Mouse (Mus musculus) 416B (cell line): Measurements from ENCODE around the gene Shisa5.

Experiments used
- DNase-seq: peaks from one replicate; pipeline ENCODE4 v3.0.0; 2011; ENCODE audit warnings: low read depth

Gene Shisa5

DNA sequence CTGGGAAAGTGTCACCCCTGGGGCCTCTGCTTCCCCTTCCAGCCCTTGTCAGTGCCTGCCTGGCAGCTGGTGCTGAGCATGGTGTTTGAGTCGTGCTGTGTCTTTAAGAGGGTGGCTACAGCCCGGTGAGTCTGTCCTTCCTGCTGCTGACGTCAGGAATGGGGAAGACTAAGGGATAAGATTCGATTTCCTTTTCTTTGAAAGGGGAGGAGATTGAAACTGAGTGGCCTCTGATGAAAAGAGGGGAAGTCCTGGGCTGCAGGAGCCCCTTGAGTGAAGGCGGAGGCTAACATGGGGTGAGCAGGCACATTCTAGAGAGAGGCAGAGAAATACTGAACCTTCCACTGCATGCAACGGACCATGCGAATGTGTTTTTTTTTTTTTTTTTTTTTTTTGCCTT, 16.3 kb downstream of the Shisa5 start:
- peak; percentile 95 for DNase-seq

DNA sequence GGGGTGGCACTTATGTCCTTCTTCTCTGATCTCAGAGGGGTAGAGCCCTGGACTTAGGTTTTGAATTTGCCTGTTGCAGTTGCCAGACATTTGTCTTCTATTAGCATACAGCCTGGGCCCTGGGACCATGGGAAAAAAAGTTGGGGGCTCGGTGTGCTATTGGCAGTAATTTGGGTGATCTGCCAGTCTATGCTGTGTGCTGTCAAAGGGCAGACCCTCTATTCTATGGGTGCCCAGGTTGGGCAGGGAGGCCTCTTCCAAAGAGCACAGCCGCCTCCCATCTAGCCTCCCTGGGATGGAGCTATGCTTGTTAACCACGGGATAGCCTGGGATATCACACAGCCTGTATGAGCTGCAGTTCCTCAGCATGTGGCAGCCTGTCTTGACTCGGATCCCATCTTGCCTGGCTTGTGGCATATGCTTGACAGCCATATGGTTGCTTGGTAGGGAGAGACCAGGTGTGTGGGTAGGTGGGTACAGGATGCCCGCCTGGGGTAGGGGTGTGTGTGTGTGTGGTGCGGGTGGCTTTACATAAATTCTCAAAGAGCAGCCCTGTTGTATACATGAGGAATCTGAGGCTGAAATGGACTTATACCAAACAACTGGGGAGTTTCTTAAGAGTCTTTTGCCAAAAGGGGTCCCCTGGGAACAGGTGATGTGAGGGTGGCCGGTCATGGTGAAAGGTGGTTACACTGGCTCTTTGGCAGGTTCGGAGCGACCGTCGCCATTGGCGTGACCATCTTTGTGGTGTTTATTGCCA, 17.1 kb downstream of the Shisa5 start:
- no peak for DNase-seq

DNA sequence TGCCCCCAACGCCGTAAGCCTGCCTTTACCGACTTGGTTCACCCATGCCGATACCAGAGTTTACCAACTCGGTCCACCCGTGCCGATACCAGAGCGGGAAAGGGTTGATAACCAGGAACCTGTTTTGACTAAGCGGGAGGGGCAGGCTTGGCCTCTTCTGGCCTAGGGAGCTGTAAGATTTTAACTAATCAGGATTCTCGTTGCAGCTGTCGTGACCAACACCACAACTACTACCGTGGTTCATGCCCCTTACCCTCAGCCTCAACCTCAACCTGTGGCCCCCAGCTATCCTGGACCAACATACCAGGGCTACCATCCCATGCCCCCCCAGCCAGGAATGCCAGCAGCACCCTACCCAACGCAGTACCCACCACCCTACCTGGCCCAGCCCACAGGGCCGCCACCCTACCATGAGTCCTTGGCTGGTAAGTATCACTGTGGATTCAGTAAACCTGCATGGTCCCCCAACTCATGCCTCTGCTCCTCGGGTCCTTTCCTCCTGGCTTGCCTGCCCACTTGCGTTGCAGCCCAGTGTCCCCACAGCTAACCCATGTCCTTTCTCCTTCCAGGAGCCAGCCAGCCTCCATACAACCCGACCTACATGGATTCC, 17.8 kb downstream of the Shisa5 start:
- DNase-seq = no peak

DNA sequence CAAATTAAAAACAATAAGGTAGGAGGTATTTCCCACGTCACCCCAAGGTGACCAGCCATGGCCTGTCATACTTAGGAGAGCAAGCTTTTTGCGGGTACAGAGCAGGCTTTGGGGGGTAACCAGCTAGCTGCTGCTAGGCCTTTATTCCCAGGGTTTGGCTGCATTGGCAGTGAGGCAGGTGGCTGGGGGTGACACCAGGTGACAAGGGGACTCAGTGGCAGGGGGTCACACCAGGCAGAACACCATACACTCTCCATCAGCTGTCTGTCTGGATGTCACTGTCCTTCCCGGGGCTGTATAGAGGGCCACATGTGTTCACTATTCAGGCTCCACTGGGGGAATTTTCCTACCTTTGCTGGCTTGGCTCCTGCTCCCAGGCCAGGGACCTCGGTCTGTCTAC, 18.6 kb downstream of the Shisa5 start:
- DNase-seq = no peak

DNA sequence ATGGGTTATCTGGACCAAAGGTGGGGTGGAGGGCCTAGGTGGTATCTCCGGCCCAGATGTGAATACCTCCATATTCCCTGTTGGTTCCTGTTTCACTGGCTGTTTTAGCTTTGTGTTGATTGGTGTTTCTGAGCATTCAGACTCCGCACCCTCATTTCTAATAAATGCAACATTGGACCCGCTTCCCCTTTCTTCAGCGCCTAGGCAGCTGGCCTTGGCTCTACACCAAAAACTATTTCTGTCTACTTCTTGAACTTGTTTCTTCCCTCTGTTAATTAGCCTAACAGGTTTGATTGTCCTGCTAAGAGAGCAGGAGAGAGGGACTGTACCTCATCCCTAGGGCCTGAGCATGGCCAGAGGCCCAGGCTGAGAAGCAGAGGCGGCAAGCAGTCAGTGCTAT, 19.2 kb downstream of the Shisa5 start:
- DNase-seq = no peak

DNA sequence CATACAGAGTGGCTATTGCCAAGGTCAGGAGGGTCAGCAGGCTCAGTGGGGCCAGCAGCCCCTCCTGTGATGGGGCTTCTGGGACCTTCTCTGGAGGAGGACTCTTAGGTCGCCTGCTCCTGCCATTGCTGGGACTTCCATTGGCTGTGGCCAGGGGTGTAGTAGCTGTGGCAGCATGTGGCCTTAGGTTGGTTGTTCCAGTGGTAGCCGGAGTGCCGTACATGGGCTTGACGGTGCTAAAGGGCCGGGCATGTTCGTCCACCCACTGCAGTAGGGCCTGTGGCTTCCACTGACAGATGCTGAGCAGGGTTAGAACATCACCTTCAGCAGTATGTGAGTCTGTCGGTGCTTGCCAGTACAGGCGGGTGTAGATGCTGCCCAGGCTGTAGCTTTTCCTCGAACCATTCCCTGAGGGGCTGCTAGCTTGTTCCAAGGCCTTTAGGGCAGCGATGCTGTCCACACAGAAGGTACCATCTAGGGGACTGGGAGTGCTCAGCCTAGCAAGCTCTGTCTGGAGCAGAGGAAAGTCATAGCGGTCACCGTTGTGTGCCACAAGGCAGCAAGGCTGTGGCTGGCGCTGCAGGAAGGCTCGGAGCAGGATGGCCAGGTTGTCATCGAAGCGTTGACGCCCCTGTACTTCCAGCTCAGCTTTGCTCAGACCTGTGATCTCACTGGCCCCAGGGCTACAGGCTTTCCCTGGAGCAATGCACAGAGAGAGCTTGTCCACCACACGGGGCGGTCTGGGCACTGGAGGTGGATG, 19.8 kb downstream of the Shisa5 start:
- no peak for DNase-seq

DNA sequence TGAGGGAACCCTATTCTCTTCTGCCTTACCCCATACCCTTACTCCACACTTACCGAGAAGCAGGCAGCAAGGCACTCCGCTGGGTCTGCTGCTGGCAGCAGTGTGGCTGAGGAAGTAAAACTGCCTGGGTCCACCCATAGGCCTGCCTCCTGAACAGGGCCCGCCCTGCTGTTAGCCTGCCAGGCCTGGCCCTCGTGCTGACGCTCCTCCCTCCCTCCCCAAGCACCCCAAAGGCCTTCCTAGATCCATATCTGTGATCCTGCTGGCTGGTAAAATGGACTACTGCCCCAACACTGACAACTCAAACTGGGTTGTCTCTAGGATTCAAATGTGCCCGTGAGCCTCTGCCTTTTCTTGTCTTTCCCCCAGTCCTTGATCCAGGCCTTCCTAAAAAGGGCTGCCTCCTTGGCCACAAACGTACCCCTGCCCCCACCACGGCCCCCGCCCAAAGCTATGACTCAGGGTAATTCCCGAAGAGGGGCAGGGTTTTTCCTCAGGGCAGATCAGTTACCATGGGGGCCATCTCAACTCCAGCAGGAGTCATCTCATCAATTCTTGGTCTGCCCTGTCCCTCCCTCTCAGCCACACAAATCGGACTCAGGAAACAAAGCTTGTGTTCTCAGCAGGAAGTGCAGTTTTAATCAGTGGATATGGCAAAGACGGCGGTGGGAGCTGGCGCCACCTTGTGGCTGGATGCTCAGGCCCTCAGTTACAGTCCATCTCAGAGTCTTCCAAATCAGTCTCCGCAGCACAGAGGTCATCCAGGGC, 21.0 kb downstream of the Shisa5 start, which contains the start of gene Trex1:
Gene Trex1, minus strand, starts transcription at position 599 of the 768 bp plus-strand sequence.
- peak; percentile 92 for DNase-seq

DNA sequence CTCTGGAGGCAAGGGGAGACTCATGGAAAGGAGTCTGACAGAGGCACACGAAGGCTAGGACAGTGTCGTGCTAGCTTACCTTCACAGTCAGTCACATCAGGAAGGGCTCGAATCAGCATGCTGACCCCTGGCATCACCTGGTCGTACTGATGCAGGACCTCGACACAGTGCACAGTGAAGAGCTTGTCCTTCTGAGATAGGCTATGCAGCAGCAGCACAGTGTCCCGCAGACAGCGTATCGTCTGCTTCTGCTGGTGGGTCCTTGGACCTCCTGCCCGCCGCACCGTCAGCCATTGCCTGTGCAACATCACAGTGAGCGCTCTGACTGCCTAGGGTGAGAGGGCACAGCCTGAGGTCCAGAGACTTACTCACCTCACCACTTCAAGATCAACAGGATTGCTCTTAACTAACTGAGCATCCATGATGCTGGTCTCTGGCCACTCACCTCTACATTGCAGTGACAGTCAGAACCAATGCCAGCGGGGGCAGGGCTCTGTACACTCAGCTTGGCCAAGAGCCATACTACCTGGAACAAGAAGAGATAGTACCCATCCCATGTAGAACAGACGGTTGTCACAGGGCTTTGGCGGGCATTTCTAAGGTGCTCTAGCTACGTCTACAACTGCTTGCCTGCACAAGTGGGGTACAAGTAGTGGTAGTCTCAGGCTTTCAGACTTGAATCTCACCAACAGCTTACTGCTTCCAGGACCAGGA, 22.0 kb downstream of the Shisa5 start:
- no peak for DNase-seq

DNA sequence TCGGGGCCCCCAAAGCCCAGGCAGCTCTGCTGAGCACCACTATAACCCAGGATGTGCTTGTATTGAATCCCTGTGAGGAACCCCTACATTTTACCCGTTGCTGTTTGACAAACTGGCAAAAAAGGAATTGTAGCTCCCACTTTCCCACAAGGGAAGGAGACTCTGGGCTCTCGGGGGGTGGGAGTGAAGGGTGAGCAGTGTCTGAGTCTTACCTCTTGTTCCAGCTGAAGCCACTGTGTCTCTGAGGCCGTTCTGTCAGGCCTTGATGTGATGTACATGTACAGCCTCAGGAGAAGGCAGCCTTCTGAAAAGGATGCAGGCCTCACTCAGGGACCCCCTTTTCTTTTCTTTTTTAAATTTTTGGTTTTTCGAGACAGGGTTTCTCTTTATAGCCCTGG, 22.5 kb downstream of the Shisa5 start:
- no peak for DNase-seq

DNA sequence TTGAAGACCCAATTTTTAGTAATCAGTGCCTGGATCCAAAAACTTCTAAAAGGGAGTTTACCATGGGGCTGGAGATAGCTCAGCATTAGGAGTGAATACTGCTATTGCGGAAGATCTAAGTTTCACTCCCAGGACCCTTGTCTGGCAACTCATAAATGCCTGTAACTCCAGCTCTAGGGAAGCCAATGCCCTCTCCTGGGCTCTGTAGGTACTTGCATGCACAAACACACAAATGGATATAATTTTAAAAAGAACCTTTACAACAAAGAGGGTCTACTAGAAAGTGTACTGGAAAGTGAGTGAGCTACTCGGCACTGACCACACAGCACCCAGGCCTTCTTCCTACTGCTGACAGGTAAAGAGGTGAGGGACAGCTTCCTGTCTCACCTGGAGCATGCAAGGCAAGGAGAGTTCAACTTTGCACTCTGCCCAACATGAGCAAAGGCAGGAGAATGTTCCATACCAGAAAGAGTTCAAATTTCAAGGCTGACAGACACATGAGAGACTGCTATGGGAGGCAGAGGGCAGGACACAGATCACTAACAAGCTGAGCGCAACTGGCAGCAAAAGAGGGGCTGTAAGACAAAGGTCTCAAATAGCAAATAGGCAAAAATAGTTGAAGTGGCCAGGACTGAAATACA, 29.9 kb downstream of the Shisa5 start:
- DNase-seq = no peak

DNA sequence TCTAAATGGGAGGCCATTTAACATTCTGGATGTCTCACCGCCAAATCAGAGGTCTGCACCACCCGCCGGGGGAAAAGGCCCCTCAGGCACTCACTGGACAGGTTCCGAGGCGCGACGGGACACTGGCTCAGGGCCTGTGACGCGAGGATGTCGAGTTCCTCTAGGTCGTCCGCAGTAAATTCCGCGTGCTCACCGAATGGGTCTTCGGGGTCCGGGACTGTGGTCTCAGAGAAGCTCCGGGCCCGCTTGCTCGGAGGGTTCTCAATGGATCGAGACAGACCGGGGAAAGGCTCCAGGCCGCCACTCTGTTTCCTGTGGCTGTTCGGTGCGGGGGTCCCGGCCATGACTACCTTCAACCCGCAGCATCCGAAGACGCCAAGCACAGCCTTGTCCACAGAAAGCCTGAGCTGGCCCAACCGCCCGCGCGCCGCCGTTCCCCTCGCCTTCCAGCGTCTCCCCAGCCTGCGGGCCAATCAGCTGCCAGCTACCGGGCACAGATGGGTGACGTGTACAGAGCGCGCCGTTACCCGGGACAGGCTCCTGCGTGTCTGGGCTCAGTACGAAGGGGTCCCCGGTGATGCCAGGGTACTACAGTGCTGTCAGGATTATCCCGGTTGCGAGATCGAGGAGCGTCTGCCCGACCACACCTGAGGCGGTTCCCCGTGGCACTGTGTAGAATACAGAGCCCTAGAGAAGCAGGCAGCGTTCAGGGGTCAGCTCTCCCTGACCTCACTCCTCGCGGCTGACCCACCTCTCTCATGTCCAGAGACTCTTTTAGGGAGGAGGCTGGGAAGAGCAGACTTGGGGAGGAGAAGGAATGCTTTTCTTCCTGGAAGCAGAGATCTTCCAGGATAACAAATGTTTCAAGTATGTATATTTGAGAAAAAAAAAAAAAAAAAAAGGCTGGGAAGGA, 35.6 kb downstream of the Shisa5 start, which contains the start of gene Atrip:
Gene Atrip, minus strand, starts transcription at position 464 of the 913 bp plus-strand sequence.
- peak; percentile 86 for DNase-seq

DNA sequence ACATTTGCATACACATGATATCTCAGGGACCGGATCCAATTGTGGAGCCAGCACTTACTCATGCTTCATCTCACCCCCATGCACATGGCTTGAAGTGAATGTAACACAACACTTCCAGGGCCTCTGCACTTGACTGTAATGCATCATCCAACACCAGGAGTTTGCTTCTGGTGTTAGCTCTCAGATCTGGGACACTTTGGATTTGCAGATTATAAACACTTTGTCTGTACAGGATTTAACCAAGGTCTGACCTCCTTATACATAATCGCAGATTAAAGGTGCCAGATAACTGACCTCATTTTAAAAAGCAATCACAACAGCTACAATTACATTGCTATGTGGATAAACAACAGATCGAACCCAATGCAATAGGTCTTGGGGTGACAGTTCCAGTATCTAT, 42.2 kb downstream of the Shisa5 start:
- DNase-seq = no peak

DNA sequence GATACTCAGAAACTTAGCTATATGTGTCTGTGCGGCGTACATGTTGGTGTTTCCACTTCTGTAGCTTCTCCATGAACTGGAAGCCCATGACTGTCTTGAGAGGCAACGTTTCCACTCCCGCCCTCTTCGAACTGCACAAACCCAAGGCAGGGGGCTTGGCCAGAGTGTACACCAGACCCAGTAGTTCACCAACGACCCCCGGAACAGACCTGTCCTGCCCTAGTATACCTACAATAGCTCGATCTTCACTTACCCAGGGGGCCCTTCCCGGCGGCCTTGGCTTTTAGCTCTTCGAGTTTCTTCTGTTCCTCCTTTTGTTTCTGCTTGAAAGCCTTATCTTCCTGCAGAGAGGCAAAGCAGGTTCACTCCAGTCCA, 43.4 kb downstream of the Shisa5 start:
- DNase-seq = no peak

DNA sequence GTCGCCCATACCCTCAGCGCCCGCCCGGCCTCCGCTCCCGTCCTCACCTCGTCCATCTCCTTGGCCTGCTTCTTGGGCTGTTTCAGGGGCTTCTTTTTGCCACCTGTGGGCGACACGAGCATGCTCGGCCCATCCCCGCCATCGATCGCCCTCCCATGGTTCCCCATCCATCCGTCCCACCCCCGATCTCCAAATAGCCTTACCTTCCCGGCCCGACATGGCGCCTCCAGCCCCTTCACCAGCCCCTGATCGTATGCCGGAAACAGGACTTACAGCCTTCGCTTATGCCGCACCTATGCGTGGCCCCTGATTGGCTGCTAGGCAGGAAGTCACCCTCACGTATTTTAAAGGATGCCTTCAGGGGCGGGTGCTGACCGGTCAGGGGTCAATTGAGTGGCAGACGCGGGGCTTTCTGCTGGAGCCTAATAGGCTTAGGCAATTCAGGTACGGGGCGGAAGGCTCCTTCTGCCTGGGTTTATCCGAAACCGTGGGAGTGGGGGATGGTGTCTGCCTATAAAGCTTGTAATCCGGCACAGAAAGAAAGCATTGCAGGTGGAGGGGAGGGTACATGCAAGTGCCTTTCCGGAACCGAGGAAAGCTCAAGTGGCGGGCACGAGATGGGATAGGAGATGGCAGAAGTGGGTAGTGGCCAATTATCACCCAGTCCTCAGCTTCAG, 43.9 kb downstream of the Shisa5 start, which contains the start of the genes Ccdc51 and Tma7:
Gene Ccdc51, plus strand, starts transcription at position 370 of the 677 bp plus-strand sequence.
Gene Tma7, minus strand, starts transcription at position 464 of the 677 bp plus-strand sequence.
- DNase-seq = peak; percentile 96

DNA sequence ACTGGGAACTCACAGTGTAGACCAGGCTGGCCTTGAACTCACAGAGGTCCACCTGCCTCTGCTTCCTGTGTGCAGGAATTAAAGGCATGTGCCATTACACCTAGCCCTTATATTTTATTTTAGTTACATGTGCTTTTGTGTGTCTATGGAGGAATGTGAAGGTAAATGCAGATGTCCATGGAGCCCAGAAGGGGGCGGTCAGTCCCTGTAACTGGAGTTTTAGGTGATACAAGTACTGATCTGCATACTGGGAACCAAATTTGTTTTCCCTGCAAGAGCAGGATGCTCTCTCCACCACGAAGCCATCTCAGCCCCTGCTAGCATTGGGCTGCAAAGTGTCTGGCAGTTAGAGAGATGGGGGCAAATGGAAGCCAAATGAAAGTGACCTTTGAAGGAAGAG, 46.6 kb downstream of the Shisa5 start:
- peak; percentile 77 for DNase-seq

DNA sequence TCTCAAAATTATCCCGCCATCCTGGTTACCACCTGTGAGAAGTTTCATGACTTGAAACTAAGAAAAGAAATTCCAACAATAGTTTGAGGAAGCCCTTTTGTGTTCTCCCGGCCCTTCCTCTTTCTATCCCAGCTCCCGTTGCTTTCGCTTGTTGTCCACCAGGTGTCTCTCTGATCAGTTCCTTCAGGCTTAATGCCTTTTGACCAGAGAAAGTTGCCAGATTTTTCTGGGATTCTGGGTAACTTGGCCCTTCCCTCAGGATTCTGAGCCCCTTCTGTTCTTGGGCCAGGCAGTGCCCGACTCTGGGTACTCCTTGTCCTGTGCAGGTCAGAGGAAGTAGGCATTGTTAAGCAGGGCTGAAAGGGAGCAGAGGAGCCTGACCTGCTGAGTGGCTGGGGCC, 49.6 kb downstream of the Shisa5 start:
- DNase-seq = no peak

DNA sequence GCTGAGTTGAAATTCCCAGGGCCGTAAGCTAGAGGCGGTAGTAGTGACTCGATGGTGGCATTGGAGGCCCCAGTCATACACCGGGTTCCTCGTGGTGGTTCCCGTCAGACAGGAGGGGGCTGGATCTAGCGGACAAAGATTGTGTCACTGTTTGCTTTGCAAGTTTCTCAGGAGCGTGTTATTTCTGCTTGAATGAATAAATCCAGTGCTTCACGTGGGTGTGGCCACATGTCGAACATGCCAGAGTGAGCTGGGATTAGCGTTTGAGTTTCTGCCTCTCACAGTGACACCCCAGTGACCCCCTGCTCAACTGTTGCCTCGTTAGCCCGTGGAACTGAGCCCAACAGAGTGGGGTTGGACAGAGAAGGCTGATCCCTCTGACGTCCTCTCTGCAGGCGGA, 52.1 kb downstream of the Shisa5 start:
- DNase-seq = no peak

DNA sequence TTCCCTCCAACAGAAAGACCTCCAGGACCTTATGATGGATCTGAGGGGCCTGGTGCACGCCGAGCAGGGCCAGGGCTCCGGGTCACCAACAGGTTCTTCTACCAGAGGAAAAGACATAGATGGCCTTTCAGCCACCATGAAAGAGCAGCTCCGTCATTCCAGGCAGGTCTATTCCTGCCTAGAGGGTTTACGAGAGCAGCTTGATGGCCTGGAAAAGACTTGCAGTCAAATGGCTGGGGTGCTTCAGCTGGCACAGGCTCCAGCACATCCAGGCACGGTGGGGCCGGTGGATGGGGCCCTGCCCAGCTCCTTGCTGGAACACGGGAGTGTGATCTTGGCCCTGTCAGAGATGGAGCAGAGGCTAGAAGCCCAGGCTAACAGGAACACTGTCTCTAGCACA, 53.4 kb downstream of the Shisa5 start:
- DNase-seq = no peak

DNA sequence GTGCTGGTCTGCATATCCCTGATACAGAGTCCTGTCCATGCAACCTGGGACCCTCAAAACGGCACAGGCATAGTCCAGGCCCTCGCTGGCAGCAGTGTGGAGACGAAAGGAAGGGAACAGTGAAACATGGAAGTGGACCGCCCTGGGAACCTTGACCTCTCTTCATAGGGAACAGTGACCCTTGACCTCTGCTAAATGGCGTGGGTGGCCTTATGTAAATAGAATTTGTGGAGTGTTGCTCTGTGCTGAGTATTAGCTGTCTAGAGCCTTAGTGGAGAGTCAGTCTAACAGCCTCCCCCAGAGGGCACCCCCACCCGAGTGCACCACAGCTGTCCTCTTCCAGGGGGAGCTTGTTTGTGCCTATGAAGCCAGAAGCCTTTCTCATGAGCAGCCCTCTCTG, 54.4 kb downstream of the Shisa5 start:
- no peak for DNase-seq
